Mouse (Mus musculus) cerebellum, postnatal 4 days (tissue): ENCODE results near the gene Rbks.

Source experiments
- DNase-seq, 2 experiments: peaks; one replicate each; pipeline ENCODE4 v3.0.0; 2022; ENCODE audit warnings: low spot score in 2 of 2, mixed read lengths in 1 of 2

Rbks gene

GRCm38 (mm10) chr5:31696971-31697643 lies at the start of gene Rbks:
Rbks (minus strand) TSS chr5:31697627.
- peak in 1 of 2 experiments; percentile 66 for DNase-seq

- DNase-seq: no peak
These were observed 45.1 kb upstream of the Rbks start for GRCm38 (mm10) chr5:31742521-31743031.

GRCm38 (mm10) chr5:31741931-31742330 lies 44.5 kb upstream of the Rbks start:
- no peak for DNase-seq

- DNase-seq: no peak
These were observed 35.4 kb upstream of the Rbks start for GRCm38 (mm10) chr5:31732644-31733338.

GRCm38 (mm10) chr5:31727456-31727855 lies 30.0 kb upstream of the Rbks start:
- no peak for DNase-seq

- DNase-seq: no peak
These were observed 28.5 kb upstream of the Rbks start for GRCm38 (mm10) chr5:31725885-31726284.

GRCm38 (mm10) chr5:31724519-31724918 lies 27.1 kb upstream of the Rbks start:
- DNase-seq: no peak

- no peak for DNase-seq
These were observed 18.2 kb upstream of the Rbks start for GRCm38 (mm10) chr5:31715486-31716150.

- no peak for DNase-seq
These were observed 16.4 kb upstream of the Rbks start for GRCm38 (mm10) chr5:31713841-31714264.

- no peak for DNase-seq
These were observed 15.9 kb upstream of the Rbks start for GRCm38 (mm10) chr5:31713280-31713711.

- no peak for DNase-seq
These were observed 12.0 kb upstream of the Rbks start for GRCm38 (mm10) chr5:31709389-31709788.

GRCm38 (mm10) chr5:31706826-31707225 lies 9.4 kb upstream of the Rbks start:
- DNase-seq: no peak

GRCm38 (mm10) chr5:31704971-31705370 lies 7.5 kb upstream of the Rbks start:
- no peak for DNase-seq

- DNase-seq: no peak
These were observed 2.0 kb upstream of the Rbks start for GRCm38 (mm10) chr5:31699397-31699796.

GRCm38 (mm10) chr5:31698931-31699330 lies 1.5 kb upstream of the Rbks start:
- no peak for DNase-seq

GRCm38 (mm10) chr5:31698297-31698726 lies 885 bp upstream of the Rbks start:
- peak; percentile 47 to 62 for DNase-seq

GRCm38 (mm10) chr5:31697644-31698296 lies 343 bp upstream of the Rbks start, which contains the start of gene Babam2:
Babam2 (plus strand) TSS chr5:31697684.
- peak; percentile 80 to 92 for DNase-seq

- no peak for DNase-seq
These were observed 4.2 kb downstream of the Rbks start for GRCm38 (mm10) chr5:31693191-31693590.

- no peak for DNase-seq
These were observed 9.5 kb downstream of the Rbks start for GRCm38 (mm10) chr5:31687972-31688371.

GRCm38 (mm10) chr5:31686040-31686439 lies 11.4 kb downstream of the Rbks start:
- DNase-seq: no peak

- DNase-seq: no peak
These were observed 15.1 kb downstream of the Rbks start for GRCm38 (mm10) chr5:31682305-31682704.

- no peak for DNase-seq
These were observed 17.2 kb downstream of the Rbks start for GRCm38 (mm10) chr5:31680183-31680582.
